Mouse (Mus musculus): ENCODE measurements at regions not wholly inside any gene's neighbourhood (a gene's known extent, or its start where the extent isn't known, plus 50 kb on each side); places are given as distances from the start of the nearest gene placed in this dataset.

DNA sequence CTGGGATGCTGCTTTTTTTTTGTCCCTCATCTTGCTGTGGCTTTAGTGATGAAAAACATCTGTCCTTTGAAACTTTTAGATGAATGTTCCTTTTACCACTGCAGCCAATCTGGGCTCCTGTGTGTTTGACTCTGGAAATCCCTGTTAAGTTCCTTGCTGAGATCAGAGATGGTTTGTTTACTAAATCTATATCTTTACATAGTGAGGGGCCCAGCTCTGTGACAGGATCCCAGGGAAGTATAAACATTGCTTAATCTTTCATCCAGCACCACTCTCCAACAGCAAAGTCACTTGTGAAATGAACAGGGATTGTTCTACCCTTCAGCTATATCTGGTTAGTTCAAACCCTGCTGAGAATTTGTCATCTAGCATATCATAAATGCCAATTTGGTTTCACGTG is 501.8 kb downstream of the Fat4 start:
- no peak for TF ChIP-seq CTCF (IDR thresholded peaks at IDR 0.05; ENCODE audit: low read depth)
- no peak for TF ChIP-seq EP300 (optimal IDR thresholded peaks at IDR 0.05)

All from stomach, postnatal 0 days (tissue).